Mouse (Mus musculus) kidney, postnatal 36 days (tissue): ENCODE measurements at regions not wholly inside any gene's neighbourhood (a gene's known extent, or its start where the extent isn't known, plus 50 kb on each side); places are given as distances from the start of the nearest gene placed in this dataset.

Experiments
- DNase-seq, 2 experiments: peaks; one replicate each; pipeline ENCODE4 v3.0.0; 2021 to 2022; ENCODE audit warnings: mixed read lengths in 2 of 2

GRCm38 (mm10) chr13:3708896-3709631, 75.2 kb downstream of the Asb13 start:
- no peak for DNase-seq
